Mouse (Mus musculus) retina, embryonic 14.5 days (tissue): ENCODE measurements around the gene Flrt3.
A peak's percentile ranks its signal among the peaks of the same experiment; 100 is the strongest.

Experiments
- DNase-seq: peaks from one replicate; pipeline ENCODE4 v3.0.0-alpha.2; 2015; ENCODE audit warnings: low spot score

The Flrt3 gene

GRCm38 (mm10) chr2:140670963-140671702, at the start of gene Flrt3:
Gene Flrt3 (minus strand): TSS chr2:140671469.
- DNase-seq = peak; percentile 95

GRCm38 (mm10) chr2:140717407-140717806, 46.1 kb upstream of the Flrt3 start:
- no peak for DNase-seq

- no peak for DNase-seq
Observed at GRCm38 (mm10) chr2:140715822-140716221, 44.6 kb upstream of the Flrt3 start.

DNA sequence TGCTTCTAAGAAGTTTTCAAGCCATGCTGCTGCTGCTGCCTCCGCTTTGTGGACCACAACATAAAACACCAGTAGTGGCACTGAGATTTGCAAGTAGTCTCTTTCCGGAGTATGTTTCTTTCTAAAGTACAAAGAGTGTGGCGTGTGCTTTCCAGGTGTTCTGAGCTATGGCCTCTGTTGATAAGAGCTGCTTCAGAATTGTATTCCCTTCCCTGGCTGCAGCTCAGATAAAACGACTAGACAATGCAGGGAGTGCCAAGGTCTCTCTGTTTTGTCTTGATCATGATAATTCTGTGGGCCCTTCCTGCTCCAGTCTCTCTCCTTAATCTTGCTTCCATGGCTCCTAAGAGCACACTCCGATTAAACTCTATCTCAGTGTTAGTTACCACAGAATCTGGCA, 36.3 kb upstream of the Flrt3 start:
- no peak for DNase-seq

GRCm38 (mm10) chr2:140705278-140705677, 34.0 kb upstream of the Flrt3 start:
- peak; percentile 42 for DNase-seq

GRCm38 (mm10) chr2:140704146-140704545, 32.9 kb upstream of the Flrt3 start:
- peak; percentile 30 for DNase-seq

DNA sequence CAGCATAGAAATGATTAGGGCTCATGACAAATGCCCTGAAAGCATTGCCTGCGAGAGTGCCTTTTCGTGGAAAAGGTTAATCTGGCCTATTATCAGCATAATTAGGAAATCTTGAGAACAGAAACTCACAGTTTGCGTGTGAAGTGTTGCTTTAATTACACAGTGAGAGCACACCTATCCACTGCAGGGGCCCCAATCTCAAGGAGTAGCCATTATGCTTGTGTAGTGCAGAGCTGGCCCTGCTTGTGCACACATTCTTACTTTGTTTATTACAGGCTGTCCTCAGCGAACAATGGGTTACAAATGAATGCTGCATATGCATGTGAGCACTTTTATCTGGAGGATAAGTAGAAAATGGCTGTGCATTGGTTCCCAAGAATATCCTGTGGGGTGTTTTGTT, 32.1 kb upstream of the Flrt3 start:
- no peak for DNase-seq

DNA sequence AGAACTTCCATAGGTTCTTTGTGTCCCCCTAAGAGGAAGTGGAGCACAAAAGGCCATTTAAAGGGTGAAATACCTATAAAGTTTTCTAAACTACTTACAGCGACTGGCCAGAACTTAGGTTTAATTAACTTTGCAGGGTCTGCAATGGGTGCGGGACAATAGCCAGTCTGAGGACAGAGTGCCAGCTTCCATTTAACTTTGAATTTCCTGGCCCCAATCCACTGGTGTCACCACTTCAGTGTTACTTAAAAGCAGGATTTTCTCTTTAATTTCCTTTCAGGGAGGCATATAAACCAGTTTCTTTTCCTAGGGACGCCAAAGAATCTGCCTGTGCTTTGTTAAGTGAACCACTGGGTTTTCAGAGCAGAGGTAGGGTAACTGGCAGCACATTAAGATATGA, 27.3 kb upstream of the Flrt3 start:
- no peak for DNase-seq

DNA sequence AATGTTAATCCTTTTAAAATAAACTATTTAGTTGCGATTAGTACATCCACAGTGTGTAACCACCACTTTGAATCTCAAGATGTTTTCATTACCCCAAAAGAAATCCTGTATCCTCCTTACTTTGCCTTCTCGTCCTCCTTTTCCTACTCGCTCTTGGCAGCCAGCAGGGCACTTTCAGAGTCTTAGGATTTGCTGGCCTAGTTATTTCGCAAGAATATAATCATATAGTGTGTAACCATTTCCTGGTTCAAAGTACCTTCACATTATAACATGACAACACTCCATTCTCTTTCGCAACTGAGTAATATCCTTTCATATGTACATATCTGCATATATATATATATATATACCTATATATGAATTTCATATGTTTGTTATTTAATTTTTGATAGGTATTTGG, 22.6 kb upstream of the Flrt3 start:
- no peak for DNase-seq

- no peak for DNase-seq
Observed at GRCm38 (mm10) chr2:140692461-140692860, 21.2 kb upstream of the Flrt3 start.

GRCm38 (mm10) chr2:140691403-140691802, 20.1 kb upstream of the Flrt3 start:
- no peak for DNase-seq

GRCm38 (mm10) chr2:140690906-140691305, 19.6 kb upstream of the Flrt3 start:
- DNase-seq = no peak

DNA sequence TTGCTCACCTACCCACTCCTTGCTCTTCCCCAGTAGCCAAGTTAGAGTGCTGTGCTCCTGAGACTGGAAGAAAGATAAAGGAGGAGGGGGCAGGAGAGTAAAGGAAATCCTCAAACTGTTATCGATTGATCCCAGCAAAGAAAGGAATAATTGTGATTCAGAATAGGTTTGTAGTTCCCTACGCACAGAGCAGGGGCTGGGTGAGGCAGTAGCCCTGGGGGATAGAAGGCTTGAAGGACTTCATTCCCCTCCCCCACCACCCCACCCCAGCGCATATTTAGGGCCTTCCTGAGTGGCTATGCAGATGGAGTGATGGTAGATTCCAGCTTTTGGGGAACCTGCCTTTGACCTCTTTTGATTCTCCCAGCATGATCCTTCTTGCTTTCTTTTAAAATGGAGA, 5.5 kb upstream of the Flrt3 start:
- no peak for DNase-seq

DNA sequence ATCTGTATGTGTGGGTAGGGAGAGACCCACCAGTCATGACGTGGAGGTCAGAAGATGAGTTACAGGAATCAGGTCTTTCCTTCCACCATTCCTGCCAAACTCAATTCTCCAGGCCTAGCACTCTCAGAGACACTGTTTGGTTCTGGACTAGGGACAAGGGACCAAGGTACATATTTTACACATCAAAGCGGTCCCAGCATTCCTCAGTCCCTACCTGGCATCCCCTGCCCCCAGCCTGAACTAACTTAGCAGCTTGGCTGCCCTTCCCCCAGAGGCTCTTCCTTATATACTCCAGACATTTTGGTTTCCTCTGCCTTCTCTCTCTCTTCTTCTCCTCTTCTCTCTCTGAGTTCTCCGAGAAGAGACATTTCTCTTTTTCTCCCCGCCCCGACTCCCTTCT, 2.2 kb upstream of the Flrt3 start:
- DNase-seq = no peak

- peak; percentile 71 for DNase-seq
Observed at GRCm38 (mm10) chr2:140670457-140670856, 812 bp downstream of the Flrt3 start.

DNA sequence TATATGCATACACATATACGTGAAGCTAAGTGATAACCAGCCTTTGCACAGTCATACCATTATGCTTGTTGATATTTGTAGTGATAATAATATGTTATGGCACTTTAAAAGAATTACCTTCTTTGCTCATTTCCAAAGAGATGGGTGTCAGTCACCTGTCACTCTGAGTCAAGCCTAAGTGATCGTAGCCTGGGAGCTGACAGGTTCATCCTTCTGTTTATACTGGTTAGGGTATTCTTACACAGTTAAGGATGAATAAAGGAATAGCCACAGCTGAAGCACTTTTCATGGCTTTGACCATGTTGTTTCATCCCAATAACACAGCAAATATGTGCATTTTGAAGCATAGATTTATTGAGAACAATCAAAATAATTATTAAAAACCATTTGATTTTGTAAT, 1.5 kb downstream of the Flrt3 start:
- DNase-seq = peak; percentile 39

GRCm38 (mm10) chr2:140669081-140669480, 2.2 kb downstream of the Flrt3 start:
- peak; percentile 82 for DNase-seq

DNA sequence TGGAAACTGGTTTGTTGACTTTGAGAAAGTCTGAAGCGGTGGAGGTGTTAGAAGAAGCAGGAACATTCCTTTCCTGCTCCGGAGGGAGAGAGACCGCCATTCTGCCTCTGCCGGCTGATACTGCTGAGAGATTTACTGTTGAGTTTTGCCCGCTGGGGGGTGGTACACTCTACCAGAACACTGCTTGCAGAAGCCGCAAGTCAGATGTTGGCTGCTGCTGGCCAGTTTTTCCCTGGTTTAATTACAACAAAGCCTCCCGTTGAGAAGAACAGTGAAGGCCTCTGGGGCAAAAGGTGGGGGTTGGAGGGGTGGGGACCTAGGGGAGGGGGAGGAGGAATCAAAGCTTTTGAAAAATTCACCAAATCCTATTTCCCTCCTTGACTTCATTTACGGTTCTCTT, 3.0 kb downstream of the Flrt3 start:
- peak; percentile 86 for DNase-seq

- peak; percentile 22 for DNase-seq
Observed at GRCm38 (mm10) chr2:140667261-140668047, 3.8 kb downstream of the Flrt3 start.

DNA sequence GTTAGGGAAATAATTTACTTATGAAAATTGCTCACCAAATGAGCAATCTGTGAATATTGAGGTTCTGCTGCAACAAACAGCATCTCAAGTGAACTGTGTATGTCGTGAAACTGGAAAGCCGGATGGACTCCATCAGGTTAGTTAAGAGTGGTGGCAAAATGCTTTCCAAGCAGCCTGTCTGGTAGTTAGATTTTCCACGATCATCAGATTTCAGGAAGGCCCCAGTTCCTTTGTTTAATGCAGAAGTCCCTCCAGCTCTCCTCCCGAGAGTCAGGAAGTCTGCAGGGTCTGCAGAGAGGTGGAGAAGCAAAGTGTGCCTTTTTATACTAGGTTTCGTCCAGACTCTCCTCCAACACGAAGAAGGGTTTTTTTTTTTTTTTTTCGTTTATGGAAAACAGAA, 4.4 kb downstream of the Flrt3 start:
- peak; percentile 15 for DNase-seq

GRCm38 (mm10) chr2:140664381-140664780, 6.9 kb downstream of the Flrt3 start:
- DNase-seq = no peak

- DNase-seq = no peak
Observed at GRCm38 (mm10) chr2:140662673-140663072, 8.6 kb downstream of the Flrt3 start.

- no peak for DNase-seq
Observed at GRCm38 (mm10) chr2:140653978-140654377, 17.3 kb downstream of the Flrt3 start.
